7 mouse cellular contexts compared by ENCODE assay signal in genomic region chr5:137746851-137747325, GRCm38 (mm10). TPM values are rescaled to one million over a fixed set of nuclear protein-coding genes. Genes with fewer than 3 reads are reported as not detected.
DNase-seq lines count a peak whose midpoint lies in the region; ATAC-seq and TF ChIP-seq lines count a peak whose summit lies in the region.

No protein-coding gene starts in this region.

- peak overlapping the region; percentile 96 for H3K4me2 ChIP-seq in hindbrain, embryonic 16.5 days (ENCODE audit: low read length)

- H3K9ac ChIP-seq in hindbrain, embryonic 16.5 days (ENCODE audit: low read depth, low read length) = peak overlapping the region; percentile 75

- TF ChIP-seq POLR2A in embryonic fibroblast, embryonic 13.5 days (IDR thresholded peaks at IDR 0.05; ENCODE audit: low read depth, low read length) = no peak

- no peaks in the 10 kb centered on the region for H3K36me3 ChIP-seq in hindbrain, embryonic 16.5 days (ENCODE audit: control insufficient read depth, insufficient read depth, low read length)

- H3K27ac ChIP-seq in embryonic fibroblast, embryonic 13.5 days (ENCODE audit: insufficient read depth, low read length) = peak overlapping the region; percentile 90
- H3K27ac ChIP-seq in hindbrain, embryonic 16.5 days (ENCODE audit: low read depth, low read length) = peak overlapping the region; percentile 88

- no peaks in the 10 kb centered on the region for H3K27me3 ChIP-seq in hindbrain, embryonic 16.5 days (replicated peaks; ENCODE audit: control insufficient read depth, insufficient read depth, low read length)

- ATAC-seq in hindbrain, embryonic 16.5 days = no peak

- no peaks in the 10 kb centered on the region for H3K9me3 ChIP-seq in hindbrain, embryonic 16.5 days (ENCODE audit: control insufficient read depth, low read length)

- H3K4me3 ChIP-seq in embryonic fibroblast, embryonic 13.5 days (ENCODE audit: insufficient read depth, low read length) = peak overlapping the region; percentile 85
- peak overlapping the region; percentile 51 for H3K4me3 ChIP-seq in hindbrain, embryonic 16.5 days (ENCODE audit: low read length)

- peak; percentile 33 for DNase-seq in retina, postnatal 1 day
- no peak for DNase-seq in retina, embryonic 14.5 days (ENCODE audit: low spot score)
- peak; percentile 20 for DNase-seq in lung, postnatal 14 days
- DNase-seq in thymus, postnatal 36 days = peak; percentile 66 to 72
- no peak for DNase-seq in B cell, adult 2 months

- no peak for TF ChIP-seq CTCF in embryonic fibroblast, embryonic 13.5 days (IDR thresholded peaks at IDR 0.05; ENCODE audit: borderline replicate concordance, insufficient read depth, low read length)

- 1% methylated on average over 15 of the region's 16 CpGs for WGBS in hindbrain, embryonic 16.5 days

- no peaks in the 10 kb centered on the region for H3K4me1 ChIP-seq in embryonic fibroblast, embryonic 13.5 days (ENCODE audit: control insufficient read depth, insufficient read depth, low read length)
- peaks cover 29% of the 10 kb centered on the region for H3K4me1 ChIP-seq in hindbrain, embryonic 16.5 days (ENCODE audit: control insufficient read depth, insufficient read depth, low read depth, low read length)

RNA-seq across cellular contexts. Expression of gene Tsc22d4, which starts 1.4 kb away (rescaled TPM):
- 66.6 and 71.5 TPM in 2 replicates for polyA plus RNA-seq in embryonic fibroblast, embryonic 13.5 days (2011; ENCODE audit: insufficient read length, low read depth, missing spikeins)
- 101 and 150 TPM in 2 replicates for polyA plus RNA-seq in hindbrain, embryonic 16.5 days (2015; fragmentation: Nextera tagmentation; extraction: Ambion mirVana)

RNA-seq across cellular contexts. Expression of gene Nyap1, which starts 5.5 kb away (rescaled TPM):
- 5.7 and 7.0 TPM in 2 replicates for polyA plus RNA-seq in embryonic fibroblast, embryonic 13.5 days (2011; ENCODE audit: insufficient read length, low read depth, missing spikeins)
- 44.0 and 50.2 TPM in 2 replicates for polyA plus RNA-seq in hindbrain, embryonic 16.5 days (2015; fragmentation: Nextera tagmentation; extraction: Ambion mirVana)

RNA-seq across cellular contexts. Expression of gene Ppp1r35, which starts 31.8 kb away (rescaled TPM):
- polyA plus RNA-seq in embryonic fibroblast, embryonic 13.5 days (2011; ENCODE audit: insufficient read length, low read depth, missing spikeins) = 11.5 and 14.6 TPM in 2 replicates
- 34.9 and 41.8 TPM in 2 replicates for polyA plus RNA-seq in hindbrain, embryonic 16.5 days (2015; fragmentation: Nextera tagmentation; extraction: Ambion mirVana)

RNA-seq across cellular contexts. Expression of gene Mepce, which starts 40.6 kb away (rescaled TPM):
- 27.7 and 34.8 TPM in 2 replicates for polyA plus RNA-seq in embryonic fibroblast, embryonic 13.5 days (2011; ENCODE audit: insufficient read length, low read depth, missing spikeins)
- 11.1 and 12.2 TPM in 2 replicates for polyA plus RNA-seq in hindbrain, embryonic 16.5 days (2015; fragmentation: Nextera tagmentation; extraction: Ambion mirVana)

RNA-seq across cellular contexts. Expression of gene Zcwpw1, which starts 40.7 kb away (rescaled TPM):
- 3.5 and 7.1 TPM in 2 replicates for polyA plus RNA-seq in embryonic fibroblast, embryonic 13.5 days (2011; ENCODE audit: insufficient read length, low read depth, missing spikeins)
- 11.2 and 13.5 TPM in 2 replicates for polyA plus RNA-seq in hindbrain, embryonic 16.5 days (2015; fragmentation: Nextera tagmentation; extraction: Ambion mirVana)

Comparison
In these comparisons a context has a peak if more than half of its experiments do, and no peak if none do; other contexts are left out.
1. DNase-seq: peak in retina, postnatal 1 day (single experiment), lung, postnatal 14 days (single experiment) and thymus, postnatal 36 days (2 of 2); none in retina, embryonic 14.5 days (single experiment) and B cell, adult 2 months (0 of 2).